Mouse (Mus musculus) left cerebral cortex, postnatal 14 days (tissue): ENCODE measurements around the gene Smg7. TPM values are rescaled to one million over a fixed set of nuclear protein-coding genes. Genes with fewer than 3 reads are reported as not detected.

ENCODE experiments used
- DNase-seq, 2 experiments: peaks; one replicate each; pipeline ENCODE4 v3.0.0; 2021 to 2022; ENCODE audit warnings: low spot score in 2 of 2, mixed read lengths in 1 of 2
- intact Hi-C: fragments of 180-260 bp; cut with DNase I; formaldehyde crosslinking; loops from one replicate; pipeline ENCODE4 v1.15.1; 2025
- total RNA-seq, 2 experiments: library from RNA; stranded (reverse); gene quantifications; 2 replicates each; pipeline ENCODE4 v1.2.3; 2021

The Smg7 gene
- total RNA-seq, 2 experiments from 2014 or later, result 81.4 to 89.8 TPM

GRCm38 (mm10) chr1:152845211-152845730 lies 57.2 kb downstream of the Smg7 start:
- intact Hi-C loops, result no loop called here
- no peak for DNase-seq

GRCm38 (mm10) chr1:152844634-152845033 lies 57.8 kb downstream of the Smg7 start:
- no peak for DNase-seq
- intact Hi-C loops, result loop anchor here (5.0 kb wide), 1 partner anchor 628 kb away; no protein-coding TSS in a partner anchor

- intact Hi-C loops, result loop anchor here (5.0 kb wide), 1 partner anchor 631 kb away; no protein-coding TSS in a partner anchor
- DNase-seq, result no peak
These were observed 61.4 kb downstream of the Smg7 start for GRCm38 (mm10) chr1:152841057-152841456.

- intact Hi-C loops, result loop anchor here (5.0 kb wide), 1 partner anchor 632 kb away; no protein-coding TSS in a partner anchor
- no peak for DNase-seq
These were observed 62.1 kb downstream of the Smg7 start for GRCm38 (mm10) chr1:152840343-152840742.

GRCm38 (mm10) chr1:152838841-152839240 lies 63.6 kb downstream of the Smg7 start:
- intact Hi-C loops, result loop anchor here (5.0 kb wide), 1 partner anchor 72 kb away; the partner anchor contains the start of genes Arpc5 and Rgl1
- peak; percentile 49 to 64 for DNase-seq

GRCm38 (mm10) chr1:152838026-152838702 lies 64.3 kb downstream of the Smg7 start:
- intact Hi-C loops, result loop anchor here (5.0 kb wide), 1 partner anchor 71 kb away; the partner anchor contains the start of genes Arpc5 and Rgl1
- DNase-seq, result peak in 1 of 2 experiments; percentile 41

- intact Hi-C loops, result loop anchor here (5.0 kb wide), 1 partner anchor 68 kb away; the partner anchor contains the start of genes Arpc5 and Rgl1
- DNase-seq, result no peak
These were observed 67.4 kb downstream of the Smg7 start for GRCm38 (mm10) chr1:152835061-152835460.

- intact Hi-C loops, result loop anchor here (5.0 kb wide), 1 partner anchor 50 kb away; no protein-coding TSS in a partner anchor
- no peak for DNase-seq
These were observed 70.1 kb downstream of the Smg7 start for GRCm38 (mm10) chr1:152832316-152832715.

- intact Hi-C loops, result loop anchor here (5.0 kb wide), 1 partner anchor 49 kb away; no protein-coding TSS in a partner anchor
- no peak for DNase-seq
These were observed 70.8 kb downstream of the Smg7 start for GRCm38 (mm10) chr1:152831619-152832018.

- DNase-seq, result peak; percentile 64 to 66
- intact Hi-C loops, result loop anchor here (5.0 kb wide), 1 partner anchor 49 kb away; no protein-coding TSS in a partner anchor
These were observed 71.4 kb downstream of the Smg7 start for GRCm38 (mm10) chr1:152831003-152831402.

- intact Hi-C loops, result loop anchor here (5.0 kb wide), 1 partner anchor 48 kb away; no protein-coding TSS in a partner anchor
- no peak for DNase-seq
These were observed 72.4 kb downstream of the Smg7 start for GRCm38 (mm10) chr1:152830054-152830453.

GRCm38 (mm10) chr1:152828637-152829355 lies 73.7 kb downstream of the Smg7 start:
- intact Hi-C loops, result no loop called here

GRCm38 (mm10) chr1:152828168-152828567 lies 74.3 kb downstream of the Smg7 start:
- DNase-seq, result no peak
- intact Hi-C loops, result no loop called here

More at GRCm38 (mm10) chr1:152828637-152829355, 73.7 kb downstream of the Smg7 start:
- DNase-seq, result no peak

- intact Hi-C loops, result no loop called here
- no peak for DNase-seq
These were observed 76.0 kb downstream of the Smg7 start for GRCm38 (mm10) chr1:152826446-152826845.

- intact Hi-C loops, result no loop called here
- no peak for DNase-seq
These were observed 78.2 kb downstream of the Smg7 start for GRCm38 (mm10) chr1:152824206-152824605.

- DNase-seq, result no peak
- intact Hi-C loops, result no loop called here
These were observed 80.7 kb downstream of the Smg7 start for GRCm38 (mm10) chr1:152821746-152822145.

GRCm38 (mm10) chr1:152820911-152821695 lies 81.3 kb downstream of the Smg7 start:
- no peak for DNase-seq
- intact Hi-C loops, result no loop called here

- intact Hi-C loops, result no loop called here
- peak in 1 of 2 experiments; percentile 27 for DNase-seq
These were observed 82.9 kb downstream of the Smg7 start for GRCm38 (mm10) chr1:152819558-152819957.

GRCm38 (mm10) chr1:152817794-152818193 lies 84.7 kb downstream of the Smg7 start:
- DNase-seq, result peak; percentile 49 to 59
- intact Hi-C loops, result no loop called here
